Mouse (Mus musculus) C2C12 (cell line): Measurements from ENCODE around the gene Ovgp1.

ENCODE experiments used
- CTCF ChIP-seq: IDR thresholded peaks from one replicate; pipeline ENCODE4 v1.5.1; 2011; ENCODE audit not compliant: control insufficient read depth, insufficient read depth, insufficient read length
- FOSL1 ChIP-seq: IDR thresholded peaks from one replicate; pipeline ENCODE4 v1.8.0; 2011; ENCODE audit warnings: mild to moderate bottlenecking, low read length; ENCODE audit not compliant: poor library complexity, insufficient read depth, severe bottlenecking
- MYOG ChIP-seq: IDR thresholded peaks from one replicate; pipeline ENCODE4 v1.6.1; 2011; ENCODE audit not compliant: control insufficient read depth, insufficient read length; ENCODE audit errors: extremely low read depth
- USF1 ChIP-seq: IDR thresholded peaks from one replicate; pipeline ENCODE4 v1.6.1; 2011; ENCODE audit warnings: low read depth, mild to moderate bottlenecking, control low read depth, moderate library complexity

GRCm38 (mm10) chr3:105960700-105961099 lies 12.8 kb upstream of the Ovgp1 start:
- TF ChIP-seq USF1 (no peak), CTCF (no peak), MYOG (no peak), FOSL1 (no peak)
